Mouse (Mus musculus): Measurements from ENCODE around the gene Tmem150c. TPM values are rescaled to one million over a fixed set of nuclear protein-coding genes. Genes with fewer than 3 reads are reported as not detected.

Gene Tmem150c
- polyA plus RNA-seq (2015; fragmentation: Nextera tagmentation; extraction: Ambion mirVana): 51.9 and 60.2 TPM in 2 replicates

- Histone ChIP-seq H3K4me3 (ENCODE audit: low read depth, low read length) (peak within 1 kb of the TSS; percentile 92), H3K9me3 (replicated peaks; ENCODE audit: control insufficient read depth, low read length, poor library complexity, severe bottlenecking) (no peaks in the 10 kb centered on the region), H3K27ac (ENCODE audit: low read length) (peak within 1 kb of the TSS; percentile 86), H3K27me3 (ENCODE audit: control insufficient read depth, insufficient read depth, low read depth, low read length) (no peaks in the 10 kb centered on the region), H3K4me1 (ENCODE audit: control insufficient read depth, insufficient read depth, low read length) (peaks cover 3% of the 10 kb centered on the region; the same call in 1 of the 2 replicates), H3K4me2 (ENCODE audit: low read length) (peak within 1 kb of the TSS; percentile 79), H3K9ac (ENCODE audit: low read depth, low read length) (peak within 1 kb of the TSS; percentile 91), H3K36me3 (ENCODE audit: control insufficient read depth, insufficient read depth, low read length) (no peaks in the 10 kb centered on the region)
- peak; percentile 26 for ATAC-seq
- WGBS: 3% methylated on average over 6 of the region's 6 CpGs
These were observed at the start of gene Tmem150c for GRCm38 (mm10) chr5:100159638-100159973. Gene Tmem150c (minus strand): TSS chr5:100159808.

- Histone ChIP-seq H3K27ac (ENCODE audit: low read length) (no peak overlapping the region), H3K9ac (ENCODE audit: low read depth, low read length) (0 out of 2 replicates have a peak overlapping the region, but pooled peaks have one; percentile 34), H3K4me2 (ENCODE audit: low read length) (no peak overlapping the region), H3K9me3 (replicated peaks; ENCODE audit: control insufficient read depth, low read length, poor library complexity, severe bottlenecking) (no peaks in the 10 kb centered on the region), H3K4me1 (ENCODE audit: control insufficient read depth, insufficient read depth, low read length) (peaks cover 2% of the 10 kb centered on the region; the same call in 1 of the 2 replicates), H3K36me3 (ENCODE audit: control insufficient read depth, insufficient read depth, low read length) (no peaks in the 10 kb centered on the region), H3K4me3 (ENCODE audit: low read depth, low read length) (no peak overlapping the region), H3K27me3 (ENCODE audit: control insufficient read depth, insufficient read depth, low read depth, low read length) (no peaks in the 10 kb centered on the region)
- 74% methylated on average over 7 of the region's 7 CpGs for WGBS
- no peak for ATAC-seq
These were observed 49.5 kb upstream of the Tmem150c start for GRCm38 (mm10) chr5:100209093-100209492.

GRCm38 (mm10) chr5:100206675-100207074 is 47.1 kb upstream of the Tmem150c start:
- ATAC-seq: 0 out of 2 replicates have a peak, but pooled peaks have one; percentile 64
- Histone ChIP-seq H3K27me3 (ENCODE audit: control insufficient read depth, insufficient read depth, low read depth, low read length) (no peaks in the 10 kb centered on the region), H3K4me3 (ENCODE audit: low read depth, low read length) (no peak overlapping the region), H3K27ac (ENCODE audit: low read length) (no peak overlapping the region), H3K9ac (ENCODE audit: low read depth, low read length) (no peak overlapping the region), H3K4me2 (ENCODE audit: low read length) (no peak overlapping the region), H3K36me3 (ENCODE audit: control insufficient read depth, insufficient read depth, low read length) (no peaks in the 10 kb centered on the region), H3K4me1 (ENCODE audit: control insufficient read depth, insufficient read depth, low read length) (peaks cover 2% of the 10 kb centered on the region; the same call in 1 of the 2 replicates), H3K9me3 (replicated peaks; ENCODE audit: control insufficient read depth, low read length, poor library complexity, severe bottlenecking) (no peaks in the 10 kb centered on the region)
- 69% methylated on average over 6 of the region's 6 CpGs for WGBS

GRCm38 (mm10) chr5:100205519-100206189 is 46.0 kb upstream of the Tmem150c start:
- Histone ChIP-seq H3K9me3 (replicated peaks; ENCODE audit: control insufficient read depth, low read length, poor library complexity, severe bottlenecking) (no peaks in the 10 kb centered on the region), H3K4me3 (ENCODE audit: low read depth, low read length) (no peak overlapping the region), H3K9ac (ENCODE audit: low read depth, low read length) (no peak overlapping the region), H3K36me3 (ENCODE audit: control insufficient read depth, insufficient read depth, low read length) (no peaks in the 10 kb centered on the region), H3K4me2 (ENCODE audit: low read length) (no peak overlapping the region), H3K4me1 (ENCODE audit: control insufficient read depth, insufficient read depth, low read length) (peaks cover 9% of the 10 kb centered on the region), H3K27me3 (ENCODE audit: control insufficient read depth, insufficient read depth, low read depth, low read length) (no peaks in the 10 kb centered on the region), H3K27ac (ENCODE audit: low read length) (no peak overlapping the region)
- no peak for ATAC-seq
- WGBS: 83% methylated on average over 9 of the region's 9 CpGs

GRCm38 (mm10) chr5:100200805-100201204 is 41.2 kb upstream of the Tmem150c start:
- 11% methylated on average over 5 of the region's 5 CpGs for WGBS
- Histone ChIP-seq H3K27ac (ENCODE audit: low read length) (peak overlapping the region; percentile 84), H3K4me2 (ENCODE audit: low read length) (no peak overlapping the region; the same call in 1 of the 2 replicates), H3K4me1 (ENCODE audit: control insufficient read depth, insufficient read depth, low read length) (peaks cover 40% of the 10 kb centered on the region), H3K9me3 (replicated peaks; ENCODE audit: control insufficient read depth, low read length, poor library complexity, severe bottlenecking) (no peaks in the 10 kb centered on the region), H3K4me3 (ENCODE audit: low read depth, low read length) (no peak overlapping the region), H3K36me3 (ENCODE audit: control insufficient read depth, insufficient read depth, low read length) (no peaks in the 10 kb centered on the region), H3K9ac (ENCODE audit: low read depth, low read length) (no peak overlapping the region), H3K27me3 (ENCODE audit: control insufficient read depth, insufficient read depth, low read depth, low read length) (no peaks in the 10 kb centered on the region)
- peak; percentile 88 for ATAC-seq

- ATAC-seq: peak; percentile 64
- Histone ChIP-seq H3K9ac (ENCODE audit: low read depth, low read length) (no peak overlapping the region), H3K4me2 (ENCODE audit: low read length) (no peak overlapping the region)
These were observed 40.7 kb upstream of the Tmem150c start for GRCm38 (mm10) chr5:100200296-100200695.

GRCm38 (mm10) chr5:100199092-100199853 is 39.7 kb upstream of the Tmem150c start:
- 62% methylated on average over 7 of the region's 7 CpGs for WGBS
- no peak for ATAC-seq
- H3K4me2 ChIP-seq (ENCODE audit: low read length): no peak overlapping the region

More at GRCm38 (mm10) chr5:100200296-100200695, 40.7 kb upstream of the Tmem150c start:
- no peaks in the 10 kb centered on the region for H3K9me3 ChIP-seq (replicated peaks; ENCODE audit: control insufficient read depth, low read length, poor library complexity, severe bottlenecking)
- H3K4me1 ChIP-seq (ENCODE audit: control insufficient read depth, insufficient read depth, low read length): peaks cover 43% of the 10 kb centered on the region
- peak overlapping the region; percentile 84 for H3K27ac ChIP-seq (ENCODE audit: low read length)
- no peaks in the 10 kb centered on the region for H3K36me3 ChIP-seq (ENCODE audit: control insufficient read depth, insufficient read depth, low read length)
- H3K4me3 ChIP-seq (ENCODE audit: low read depth, low read length): no peak overlapping the region
- WGBS: 17% methylated on average over 5 of the region's 5 CpGs
- no peaks in the 10 kb centered on the region for H3K27me3 ChIP-seq (ENCODE audit: control insufficient read depth, insufficient read depth, low read depth, low read length)

GRCm38 (mm10) chr5:100197476-100197875 is 37.9 kb upstream of the Tmem150c start:
- peaks cover 44% of the 10 kb centered on the region for H3K4me1 ChIP-seq (ENCODE audit: control insufficient read depth, insufficient read depth, low read length)
- ATAC-seq: no peak
- H3K27me3 ChIP-seq (ENCODE audit: control insufficient read depth, insufficient read depth, low read depth, low read length): no peaks in the 10 kb centered on the region
- H3K4me3 ChIP-seq (ENCODE audit: low read depth, low read length): no peak overlapping the region
- WGBS: 48% methylated on average over 9 of the region's 9 CpGs
- no peak overlapping the region for H3K27ac ChIP-seq (ENCODE audit: low read length)
- H3K9ac ChIP-seq (ENCODE audit: low read depth, low read length): no peak overlapping the region
- H3K36me3 ChIP-seq (ENCODE audit: control insufficient read depth, insufficient read depth, low read length): no peaks in the 10 kb centered on the region
- no peaks in the 10 kb centered on the region for H3K9me3 ChIP-seq (replicated peaks; ENCODE audit: control insufficient read depth, low read length, poor library complexity, severe bottlenecking)
- no peak overlapping the region for H3K4me2 ChIP-seq (ENCODE audit: low read length)

More at GRCm38 (mm10) chr5:100199092-100199853, 39.7 kb upstream of the Tmem150c start:
- H3K36me3 ChIP-seq (ENCODE audit: control insufficient read depth, insufficient read depth, low read length): no peaks in the 10 kb centered on the region
- no peak overlapping the region for H3K9ac ChIP-seq (ENCODE audit: low read depth, low read length)
- peaks cover 44% of the 10 kb centered on the region for H3K4me1 ChIP-seq (ENCODE audit: control insufficient read depth, insufficient read depth, low read length)
- H3K27me3 ChIP-seq (ENCODE audit: control insufficient read depth, insufficient read depth, low read depth, low read length): no peaks in the 10 kb centered on the region
- H3K27ac ChIP-seq (ENCODE audit: low read length): peak overlapping the region; percentile 84; the same call in 1 of the 2 replicates
- H3K4me3 ChIP-seq (ENCODE audit: low read depth, low read length): no peak overlapping the region
- H3K9me3 ChIP-seq (replicated peaks; ENCODE audit: control insufficient read depth, low read length, poor library complexity, severe bottlenecking): no peaks in the 10 kb centered on the region

Measured in midbrain, embryonic 16.5 days (tissue).